Mouse (Mus musculus): ENCODE measurements around the gene Adipor1. TPM values are rescaled to one million over a fixed set of nuclear protein-coding genes. Genes with fewer than 3 reads are reported as not detected.
A peak's percentile ranks its signal among the peaks of the same experiment; 100 is the strongest.

The Adipor1 gene
- 134 and 155 TPM in 2 replicates for polyA plus RNA-seq (2012; rRNA removed)

- DNase-seq, result peak; percentile 95
- no peak for TF ChIP-seq CTCF (IDR thresholded peaks at IDR 0.05; ENCODE audit: insufficient read depth, low read length)
- TF ChIP-seq POLR2A (IDR thresholded peaks at IDR 0.05; ENCODE audit: borderline replicate concordance, extremely low read depth, low read depth, low read length), result peak; percentile 69; the same call in 1 of the 2 replicates
- WGBS, result under 1% methylated on average over 76 of the region's 77 CpGs
- Histone ChIP-seq H3K4me3 (replicated peaks; ENCODE audit: extremely low read depth, low read depth, low read length) (peak within 1 kb of the TSS; percentile 78), H3K4me1 (ENCODE audit: control insufficient read depth, insufficient read depth, low read length) (peaks cover 25% of the 10 kb centered on the region)
Measured at GRCm38 (mm10) chr1:134415168-134415831, at the start of gene Adipor1. TSS of gene Adipor1 (plus strand) at chr1:134415378.

- Histone ChIP-seq H3K4me3 (replicated peaks; ENCODE audit: extremely low read depth, low read depth, low read length) (no peak overlapping the region), H3K4me1 (ENCODE audit: control insufficient read depth, insufficient read depth, low read length) (peaks cover 2% of the 10 kb centered on the region)
- WGBS, result 55% methylated on average over 5 of the region's 5 CpGs
- no peak for DNase-seq
- no peak for TF ChIP-seq POLR2A (IDR thresholded peaks at IDR 0.05; ENCODE audit: borderline replicate concordance, extremely low read depth, low read depth, low read length)
- TF ChIP-seq CTCF (IDR thresholded peaks at IDR 0.05; ENCODE audit: insufficient read depth, low read length), result no peak
Measured at GRCm38 (mm10) chr1:134365491-134365890, 49.7 kb upstream of the Adipor1 start.

GRCm38 (mm10) chr1:134368777-134369337 lies 46.3 kb upstream of the Adipor1 start:
- H3K4me1 ChIP-seq (ENCODE audit: control insufficient read depth, insufficient read depth, low read length), result no peaks in the 10 kb centered on the region
- 38% methylated on average over 9 of the region's 9 CpGs for WGBS
- H3K4me3 ChIP-seq (replicated peaks; ENCODE audit: extremely low read depth, low read depth, low read length), result no peak overlapping the region
- TF ChIP-seq CTCF (IDR thresholded peaks at IDR 0.05; ENCODE audit: insufficient read depth, low read length), result peak; percentile 33; the same call in 1 of the 2 replicates
- TF ChIP-seq POLR2A (IDR thresholded peaks at IDR 0.05; ENCODE audit: borderline replicate concordance, extremely low read depth, low read depth, low read length), result no peak
- DNase-seq, result peak; percentile 69

DNA sequence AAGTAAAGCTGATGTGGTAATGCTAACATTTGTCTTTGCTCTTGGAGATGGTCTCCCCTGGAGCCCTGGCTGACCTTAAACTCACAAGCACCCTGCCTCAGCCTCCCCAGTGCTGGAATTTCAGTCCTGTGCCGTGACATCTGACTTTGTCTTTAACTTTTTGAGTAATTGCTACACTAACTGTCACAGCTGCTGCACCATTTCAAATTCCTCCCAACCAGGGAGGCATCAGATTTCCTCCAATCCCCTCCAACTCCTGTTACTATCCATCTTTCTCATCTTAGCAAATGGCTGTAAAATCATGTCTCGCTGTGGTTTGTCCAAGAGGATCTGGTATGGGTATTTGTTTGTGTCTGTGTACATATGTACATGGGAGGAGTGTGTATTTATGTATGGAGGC lies 41.1 kb upstream of the Adipor1 start:
- H3K4me1 ChIP-seq (ENCODE audit: control insufficient read depth, insufficient read depth, low read length), result no peaks in the 10 kb centered on the region
- DNase-seq, result no peak
- H3K4me3 ChIP-seq (replicated peaks; ENCODE audit: extremely low read depth, low read depth, low read length), result no peak overlapping the region
- no peak for TF ChIP-seq CTCF (IDR thresholded peaks at IDR 0.05; ENCODE audit: insufficient read depth, low read length)
- TF ChIP-seq POLR2A (IDR thresholded peaks at IDR 0.05; ENCODE audit: borderline replicate concordance, extremely low read depth, low read depth, low read length), result no peak
- 63% methylated on average over 2 of the region's 2 CpGs for WGBS

DNA sequence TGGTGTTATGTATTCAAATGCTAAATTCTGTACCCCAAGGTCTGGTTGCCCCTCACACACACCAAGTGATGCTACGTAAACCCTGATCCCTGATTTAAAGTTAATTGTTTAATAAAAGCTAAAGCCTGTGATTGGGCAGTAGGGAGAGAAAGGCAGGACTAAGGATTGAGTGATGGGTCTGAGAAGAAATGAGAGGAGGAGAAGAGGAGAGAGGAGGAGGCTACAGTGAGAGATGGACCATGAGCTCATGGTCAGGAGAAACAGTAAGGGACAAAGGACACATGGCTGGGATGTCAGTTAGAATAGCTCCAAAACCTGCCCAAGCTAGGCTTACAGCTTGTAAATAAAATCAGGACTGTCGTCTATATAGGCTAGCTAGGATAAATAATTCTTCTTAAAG lies 34.1 kb upstream of the Adipor1 start:
- no peak for DNase-seq
- TF ChIP-seq CTCF (IDR thresholded peaks at IDR 0.05; ENCODE audit: insufficient read depth, low read length), result no peak
- TF ChIP-seq POLR2A (IDR thresholded peaks at IDR 0.05; ENCODE audit: borderline replicate concordance, extremely low read depth, low read depth, low read length), result no peak

DNA sequence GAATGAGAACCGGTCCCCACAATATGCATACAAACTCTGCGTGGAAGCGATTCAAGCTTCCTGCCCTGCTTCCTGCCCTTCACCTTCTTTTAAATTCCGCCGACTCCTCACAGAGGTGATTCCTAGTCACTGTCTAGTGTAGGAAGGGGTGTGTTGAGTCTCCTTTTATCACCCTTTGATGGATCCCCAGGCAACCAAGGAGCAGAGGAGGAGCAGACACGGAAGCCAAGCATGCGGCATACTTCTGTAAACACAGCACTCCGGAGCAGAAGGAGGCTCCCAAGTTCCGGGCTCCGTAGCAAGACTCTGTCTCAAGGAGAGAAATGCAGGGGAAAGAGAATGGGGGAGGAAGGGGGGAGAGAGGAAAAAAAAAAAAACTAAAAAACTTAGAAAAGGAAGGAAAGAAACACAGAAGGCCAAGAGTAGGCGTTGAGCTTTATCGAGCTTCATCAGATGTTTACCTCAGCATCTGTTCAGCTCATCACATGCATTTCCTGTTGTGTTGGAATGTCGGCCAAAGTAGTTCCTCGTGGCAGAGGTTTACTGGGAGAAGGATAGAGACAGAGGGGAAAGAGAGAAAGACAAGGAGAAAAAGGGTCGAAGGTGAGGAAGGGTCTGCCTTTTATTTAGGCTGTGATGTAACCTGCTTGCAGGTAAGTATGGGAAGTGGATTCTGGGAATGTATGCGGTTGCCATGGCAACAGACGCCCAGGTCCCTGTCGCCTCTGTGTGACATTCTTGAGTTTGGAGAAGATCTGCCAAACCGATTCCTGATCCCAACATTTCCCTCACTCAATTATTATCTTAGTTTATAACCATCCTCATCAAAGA lies 33.2 kb upstream of the Adipor1 start:
- WGBS, result 4% methylated on average over 19 of the region's 19 CpGs
- H3K4me1 ChIP-seq (ENCODE audit: control insufficient read depth, insufficient read depth, low read length), result 0 out of 2 replicates have a peak, but pooled peaks cover 3% of the 10 kb centered on the region
- peak overlapping the region; percentile 35 for H3K4me3 ChIP-seq (replicated peaks; ENCODE audit: extremely low read depth, low read depth, low read length)
- no peak for TF ChIP-seq POLR2A (IDR thresholded peaks at IDR 0.05; ENCODE audit: borderline replicate concordance, extremely low read depth, low read depth, low read length)
- TF ChIP-seq CTCF (IDR thresholded peaks at IDR 0.05; ENCODE audit: insufficient read depth, low read length), result no peak
- DNase-seq, result no peak

More for the DNA sequence above, 34.1 kb upstream of the Adipor1 start:
- Histone ChIP-seq H3K4me3 (replicated peaks; ENCODE audit: extremely low read depth, low read depth, low read length) (no peak overlapping the region), H3K4me1 (ENCODE audit: control insufficient read depth, insufficient read depth, low read length) (0 out of 2 replicates have a peak, but pooled peaks cover 3% of the 10 kb centered on the region)
- WGBS, result 80% methylated on average over 2 of the region's 2 CpGs

DNA sequence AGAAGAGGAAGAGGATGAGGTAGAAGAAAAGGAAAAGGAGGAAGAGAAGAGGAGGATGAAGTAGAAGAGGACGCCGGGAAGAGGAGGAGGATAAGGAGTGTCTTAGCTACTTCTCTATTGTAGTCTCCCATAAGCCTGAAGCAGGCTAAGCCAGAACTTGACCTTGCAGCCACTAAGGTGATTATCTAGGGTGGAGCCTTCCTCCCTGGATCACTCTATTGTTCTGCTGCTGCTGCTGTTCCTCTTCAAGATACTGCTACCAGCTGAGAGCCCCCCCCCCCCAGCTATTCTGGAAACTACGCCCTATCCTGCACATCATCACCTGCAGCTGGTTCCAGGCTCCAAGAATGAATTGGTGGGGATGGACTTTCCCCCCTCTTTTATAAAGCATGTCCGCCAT lies 30.6 kb upstream of the Adipor1 start:
- DNase-seq, result no peak
- WGBS, result 72% methylated on average over 4 of the region's 4 CpGs
- no peak for TF ChIP-seq POLR2A (IDR thresholded peaks at IDR 0.05; ENCODE audit: borderline replicate concordance, extremely low read depth, low read depth, low read length)
- TF ChIP-seq CTCF (IDR thresholded peaks at IDR 0.05; ENCODE audit: insufficient read depth, low read length), result no peak
- H3K4me1 ChIP-seq (ENCODE audit: control insufficient read depth, insufficient read depth, low read length), result 0 out of 2 replicates have a peak, but pooled peaks cover 3% of the 10 kb centered on the region
- H3K4me3 ChIP-seq (replicated peaks; ENCODE audit: extremely low read depth, low read depth, low read length), result no peak overlapping the region

- H3K4me1 ChIP-seq (ENCODE audit: control insufficient read depth, insufficient read depth, low read length), result 0 out of 2 replicates have a peak, but pooled peaks cover 3% of the 10 kb centered on the region
- no peak overlapping the region for H3K4me3 ChIP-seq (replicated peaks; ENCODE audit: extremely low read depth, low read depth, low read length)
- no peak for DNase-seq
- no peak for TF ChIP-seq CTCF (IDR thresholded peaks at IDR 0.05; ENCODE audit: insufficient read depth, low read length)
- TF ChIP-seq POLR2A (IDR thresholded peaks at IDR 0.05; ENCODE audit: borderline replicate concordance, extremely low read depth, low read depth, low read length), result no peak
Measured at GRCm38 (mm10) chr1:134385176-134385575, 30.0 kb upstream of the Adipor1 start.

GRCm38 (mm10) chr1:134385666-134386065 lies 29.5 kb upstream of the Adipor1 start, which contains the start of gene 4933406M09Rik:
TSS of gene 4933406M09Rik (plus strand) at chr1:134385940.
- 0 out of 2 replicates have a peak, but pooled peaks cover 3% of the 10 kb centered on the region for H3K4me1 ChIP-seq (ENCODE audit: control insufficient read depth, insufficient read depth, low read length)
- WGBS, result 98% methylated on average over 1 of the region's 1 CpGs
- TF ChIP-seq POLR2A (IDR thresholded peaks at IDR 0.05; ENCODE audit: borderline replicate concordance, extremely low read depth, low read depth, low read length), result no peak
- no peak for TF ChIP-seq CTCF (IDR thresholded peaks at IDR 0.05; ENCODE audit: insufficient read depth, low read length)
- DNase-seq, result no peak
- H3K4me3 ChIP-seq (replicated peaks; ENCODE audit: extremely low read depth, low read depth, low read length), result no peak within 1 kb of the TSS
